Mouse (Mus musculus): Measurements from ENCODE around the gene Atf7.
A peak's percentile ranks its signal among the peaks of the same experiment; 100 is the strongest.

Atf7 gene

DNA sequence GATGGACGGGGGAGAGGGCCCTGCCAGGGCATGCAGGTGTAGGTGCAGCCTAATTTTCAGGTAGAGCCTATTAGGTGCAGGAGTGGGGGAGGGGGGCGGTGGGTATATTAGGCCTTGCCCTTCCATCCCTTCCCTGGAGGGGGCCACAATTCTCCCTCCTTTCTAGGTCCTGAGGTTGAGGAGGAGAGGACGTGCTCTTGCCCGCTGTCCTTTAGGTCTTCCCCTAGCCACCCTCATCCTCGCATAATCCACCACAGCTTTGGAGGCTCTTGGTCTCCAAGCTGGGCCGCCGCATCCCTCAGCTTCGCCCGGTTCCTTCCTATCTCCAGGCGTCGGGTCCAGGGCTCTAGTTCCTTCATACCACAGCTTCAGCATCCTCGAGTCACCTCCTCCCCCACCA, 109.0 kb downstream of the Atf7 start:
- no peak for DNase-seq (ENCODE audit: low spot score in 2 of 2)

DNA sequence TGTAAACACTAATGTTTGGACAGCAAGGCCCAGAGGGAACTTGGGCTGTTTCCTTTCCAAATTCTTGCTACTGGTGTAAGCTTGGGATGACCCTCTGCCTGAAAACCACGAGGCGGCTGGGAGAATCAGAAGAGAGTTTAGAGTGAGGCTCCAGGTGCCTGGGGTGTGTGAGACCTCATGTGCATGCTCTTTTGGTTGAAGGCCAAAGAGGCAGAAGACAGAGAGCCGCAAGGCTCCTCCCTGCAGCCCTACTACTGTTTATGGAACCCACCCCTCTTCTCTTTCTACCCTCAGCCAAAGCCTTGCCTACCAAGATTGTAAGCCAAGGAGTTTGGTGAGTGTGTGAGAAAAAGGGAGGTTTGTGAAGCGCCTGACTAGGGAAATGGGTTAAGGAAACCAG, 109.5 kb downstream of the Atf7 start:
- DNase-seq (ENCODE audit: low spot score in 2 of 2): no peak

DNA sequence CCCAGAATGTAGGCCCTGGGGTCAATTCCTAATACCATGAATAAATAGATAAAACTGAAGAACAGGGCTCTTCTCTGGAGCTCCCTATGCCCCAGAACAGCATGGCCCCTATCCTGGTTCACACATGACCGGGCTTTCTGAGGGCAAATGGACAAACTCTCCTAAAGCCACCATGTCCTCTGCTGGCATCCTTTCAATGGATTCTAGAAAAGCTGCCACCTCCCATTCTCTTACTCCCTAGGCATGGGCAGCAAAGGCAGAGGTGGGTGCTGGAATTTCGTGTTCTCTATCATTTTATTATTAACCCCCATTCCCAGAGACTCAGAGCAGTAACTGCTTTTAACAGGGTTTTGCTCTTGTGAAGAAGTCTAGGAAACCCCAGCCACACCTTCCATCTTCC, 110.0 kb downstream of the Atf7 start:
- DNase-seq (ENCODE audit: low spot score in 2 of 2): no peak

DNA sequence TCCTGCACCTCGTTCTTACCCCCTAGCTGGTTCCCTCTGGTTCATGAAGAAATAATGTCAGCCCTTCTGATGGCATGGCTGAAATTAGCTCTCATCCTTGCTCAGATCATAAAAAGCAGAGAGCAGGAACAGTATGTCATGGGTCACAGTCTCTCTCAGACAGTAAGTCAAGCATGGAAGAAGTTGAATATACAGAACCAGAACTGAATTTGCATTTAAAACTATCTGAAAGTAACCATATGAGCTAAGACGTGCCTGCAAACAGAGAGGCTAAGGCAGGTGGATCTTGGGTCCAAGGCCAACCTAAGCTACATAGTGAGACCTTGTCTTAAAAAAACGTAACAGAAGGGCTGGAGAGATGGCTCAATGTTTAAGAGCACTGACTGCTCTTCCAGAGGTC, 112.3 kb downstream of the Atf7 start:
- no peak for DNase-seq (ENCODE audit: low spot score in 2 of 2)

DNA sequence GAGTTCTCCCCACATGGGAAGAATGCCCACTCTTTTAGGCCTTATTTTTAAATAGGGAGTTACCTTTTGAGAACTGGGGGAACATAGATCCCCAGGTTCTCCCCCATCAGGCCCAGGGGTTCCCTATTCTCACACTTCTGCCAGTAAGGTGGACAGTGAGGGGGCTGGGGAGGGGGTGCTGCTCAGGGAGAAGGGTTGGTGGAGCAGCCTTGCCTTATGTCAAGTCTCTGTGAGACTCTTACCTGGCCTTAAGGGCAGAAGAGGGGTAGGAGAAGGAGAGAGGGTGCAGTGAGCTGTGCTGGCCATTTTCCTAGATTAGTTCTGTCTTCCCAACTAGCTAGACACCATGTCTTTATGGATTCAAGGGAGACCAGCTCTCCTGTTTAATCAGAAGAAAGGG, 112.8 kb downstream of the Atf7 start:
- no peak for DNase-seq (ENCODE audit: low spot score in 2 of 2)

DNA sequence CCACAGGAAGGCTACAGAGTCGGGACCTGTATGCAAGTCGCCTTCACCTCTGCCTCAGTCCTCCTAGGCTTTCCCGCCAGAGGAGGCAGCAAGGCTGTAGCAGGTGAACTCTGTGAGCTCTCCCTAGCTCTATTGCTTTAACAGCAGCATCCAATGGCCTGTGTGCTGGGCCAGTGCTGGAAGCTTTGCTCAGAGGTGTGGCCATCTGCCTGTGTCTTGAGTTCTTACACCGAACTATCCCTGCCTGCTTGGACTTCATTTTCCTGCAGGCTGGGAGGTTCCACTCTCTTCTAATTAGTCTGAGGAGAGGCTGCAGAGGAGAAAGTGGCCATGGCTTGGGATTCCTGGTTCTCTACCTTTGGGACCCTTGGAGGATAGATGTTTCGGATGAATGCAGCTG, 113.3 kb downstream of the Atf7 start:
- no peak for DNase-seq (ENCODE audit: low spot score in 2 of 2)

DNA sequence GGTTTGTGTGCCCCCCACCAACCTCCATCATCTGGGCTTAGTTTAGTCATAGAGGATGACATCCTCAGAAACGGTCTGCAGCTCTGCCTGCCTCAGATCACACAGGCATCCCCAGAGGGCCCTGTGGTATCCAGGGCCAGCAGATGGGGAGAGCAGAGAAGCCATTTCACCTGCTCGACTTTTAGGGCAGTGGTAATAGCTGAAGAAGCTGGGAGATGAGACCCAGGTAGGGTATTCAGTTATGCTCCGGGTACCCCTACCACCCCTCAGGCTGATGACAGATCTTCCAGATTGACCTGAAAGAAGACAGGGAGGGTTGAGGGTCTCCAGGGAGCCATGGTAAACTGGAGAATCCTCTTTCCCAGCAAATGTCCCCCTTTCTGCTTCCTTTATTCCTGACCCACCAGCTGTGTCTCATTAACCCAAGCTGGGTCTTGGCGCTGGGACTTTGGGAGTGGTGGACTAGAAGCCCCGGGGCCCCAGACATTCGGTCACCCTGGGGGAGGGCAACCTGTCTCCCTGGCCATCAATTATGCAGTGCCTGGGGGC, 113.9 kb downstream of the Atf7 start:
- no peak for DNase-seq (ENCODE audit: low spot score in 2 of 2)

DNA sequence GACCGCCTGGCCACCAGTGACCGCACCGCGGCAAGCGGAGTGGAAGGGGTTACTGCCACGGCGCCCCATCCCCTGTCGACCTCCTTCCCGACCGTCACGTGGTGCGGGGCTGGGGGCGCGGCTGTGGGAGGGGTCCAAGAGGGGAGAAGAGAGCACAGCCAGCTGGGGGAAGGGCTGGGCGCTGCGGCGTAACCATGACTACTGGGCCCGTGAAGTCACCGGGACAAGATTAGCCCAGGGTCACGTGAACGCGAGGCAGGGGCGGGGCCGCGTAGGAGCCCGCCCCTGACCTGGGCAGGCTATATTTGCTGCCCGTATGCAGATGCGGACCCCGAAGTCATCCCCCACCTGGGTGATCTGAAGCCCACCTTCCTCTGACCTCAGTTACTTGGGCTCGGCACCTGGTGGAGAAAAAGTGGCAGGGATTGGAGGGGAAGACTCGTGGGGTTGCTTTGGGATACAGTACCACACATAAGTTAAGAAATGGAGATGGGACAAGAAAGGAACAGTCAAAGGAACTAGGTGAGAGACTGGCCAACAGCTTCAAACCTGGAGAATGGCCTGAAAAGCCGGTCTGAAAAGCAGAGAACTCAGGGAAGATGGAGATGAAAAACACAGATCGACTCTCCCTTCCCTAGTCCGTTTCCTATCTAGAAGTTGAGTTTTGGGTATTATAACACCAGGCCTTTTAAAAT, 114.5 kb downstream of the Atf7 start:
- DNase-seq (ENCODE audit: low spot score in 2 of 2): peak; percentile 70 to 82

DNA sequence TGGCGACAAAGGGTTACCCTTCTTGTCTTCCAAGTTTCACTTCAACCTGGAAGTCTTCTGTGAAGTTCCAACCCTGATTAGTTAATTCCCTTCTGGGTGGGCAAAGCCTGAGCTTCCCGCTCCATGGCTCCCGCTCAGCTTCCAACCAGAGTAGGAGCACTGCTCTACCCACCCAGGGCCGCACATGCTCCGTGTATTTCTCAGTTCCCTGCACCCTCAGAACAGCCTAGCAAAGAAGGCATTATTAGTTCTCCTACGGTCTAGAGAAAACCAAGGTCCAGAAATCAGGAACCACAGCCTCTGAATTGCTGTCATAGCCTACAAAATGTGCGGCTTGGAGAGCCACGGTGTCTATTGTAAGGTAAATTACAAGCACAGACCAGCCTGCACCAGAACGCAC, 115.2 kb downstream of the Atf7 start:
- DNase-seq (ENCODE audit: low spot score in 2 of 2): no peak

DNA sequence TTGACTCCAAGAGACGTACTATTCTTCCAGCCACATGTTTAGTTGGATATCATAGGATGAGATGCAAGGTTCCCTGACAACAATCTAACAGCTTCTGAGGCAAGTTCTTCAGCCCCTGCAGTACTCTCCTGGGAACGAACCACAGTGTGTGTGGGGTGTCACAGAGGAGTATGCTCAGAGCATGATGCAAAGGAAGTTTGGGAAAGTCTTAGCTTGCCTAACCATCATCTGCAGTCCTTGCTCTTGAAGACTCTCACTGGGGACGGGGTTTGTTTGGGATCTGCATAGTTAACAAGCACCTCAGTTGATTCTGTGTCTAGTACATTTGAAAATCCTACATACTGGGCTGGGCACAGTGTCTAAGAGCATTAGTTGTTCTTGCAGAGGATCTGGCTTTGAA, 116.9 kb downstream of the Atf7 start:
- no peak for DNase-seq (ENCODE audit: low spot score in 2 of 2)

DNA sequence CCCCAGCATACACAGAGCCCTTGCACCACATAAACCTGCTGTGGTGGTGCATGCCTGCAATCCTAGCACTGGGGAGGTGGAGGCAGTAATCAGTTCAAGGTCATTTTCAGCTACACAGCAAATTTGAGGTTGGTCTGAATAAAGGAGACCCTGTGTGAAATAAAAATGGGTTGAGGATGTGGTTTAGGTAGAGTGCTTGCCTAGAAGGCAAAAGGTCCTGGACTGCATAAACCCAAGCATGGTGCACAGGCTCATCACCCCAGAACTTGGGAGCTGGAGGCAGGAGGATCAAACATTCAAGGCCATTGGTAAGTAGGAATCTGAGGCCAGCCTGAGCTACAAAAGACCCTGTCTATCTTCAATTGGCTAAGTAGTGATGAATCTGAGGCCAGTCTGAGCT, 117.7 kb downstream of the Atf7 start:
- no peak for DNase-seq (ENCODE audit: low spot score in 2 of 2)

DNA sequence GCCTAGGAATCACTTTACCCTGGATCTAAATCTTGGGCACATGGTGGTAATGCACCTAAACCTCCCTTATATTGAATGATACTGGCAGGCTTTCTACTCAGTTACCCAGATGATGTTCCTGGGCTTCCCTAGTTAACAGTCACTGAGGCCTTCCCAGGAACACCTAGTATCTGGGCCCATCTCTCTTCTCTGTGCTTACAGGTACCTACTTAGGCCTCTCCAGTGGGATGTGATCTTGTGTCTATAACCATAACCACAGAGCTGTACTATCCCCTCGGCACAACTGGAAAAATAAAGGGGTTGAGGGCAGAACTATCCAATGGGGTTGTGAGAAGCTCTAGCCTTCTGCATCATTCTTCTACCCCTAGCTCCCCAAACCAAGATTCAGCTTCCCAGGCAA, 118.4 kb downstream of the Atf7 start:
- no peak for DNase-seq (ENCODE audit: low spot score in 2 of 2)

DNA sequence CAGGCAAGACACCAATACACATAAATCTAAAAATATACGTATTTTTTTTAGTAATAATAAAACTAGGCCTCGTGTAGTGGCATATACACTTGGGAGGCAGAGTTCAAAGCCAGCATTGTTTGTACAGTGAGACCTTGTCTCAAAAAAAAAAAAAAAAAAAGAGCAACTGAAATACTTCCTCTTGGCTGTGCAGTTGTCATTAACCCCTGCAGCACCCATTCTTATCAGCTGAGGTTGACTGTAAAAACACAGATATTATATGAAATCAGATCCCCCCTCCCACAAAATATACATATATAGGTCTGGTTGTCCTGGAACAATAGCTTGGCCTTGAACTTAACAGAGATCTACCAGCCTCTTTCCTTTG, 118.8 kb downstream of the Atf7 start:
- no peak for DNase-seq (ENCODE audit: low spot score in 2 of 2)

DNA sequence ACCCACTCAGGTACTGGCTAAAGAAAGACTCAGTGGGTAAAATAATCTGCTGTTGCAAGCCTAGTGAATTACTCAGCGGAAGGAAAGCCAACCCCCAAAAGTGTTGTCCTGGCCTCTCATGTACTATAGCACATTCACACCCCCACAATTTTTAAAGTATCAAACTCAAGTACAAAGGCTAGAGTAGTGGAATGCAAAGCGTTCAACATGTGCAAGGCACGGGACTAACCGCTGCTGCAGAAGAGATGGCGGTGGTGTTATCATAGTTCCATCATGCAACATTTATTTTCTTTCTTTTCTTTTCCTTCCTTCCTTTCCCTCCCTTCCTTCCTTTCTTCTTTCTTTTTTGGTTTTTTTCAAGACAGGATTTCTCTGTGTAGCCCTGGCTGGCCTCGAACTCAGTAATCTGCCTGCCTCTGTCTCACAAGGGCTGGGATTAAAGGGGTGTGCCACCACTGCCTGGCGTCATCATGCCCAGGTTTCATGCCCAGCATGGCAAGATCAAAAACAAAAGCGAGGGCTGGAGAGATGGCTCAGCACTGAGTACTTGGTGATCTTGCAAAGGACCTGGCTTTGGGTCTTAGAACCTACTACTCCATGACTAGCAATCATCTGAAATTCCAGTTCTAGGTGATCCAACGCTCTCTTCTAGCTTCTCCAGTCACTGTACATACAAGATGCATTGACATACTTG, 119.3 kb downstream of the Atf7 start:
- DNase-seq (ENCODE audit: low spot score in 2 of 2): no peak

DNA sequence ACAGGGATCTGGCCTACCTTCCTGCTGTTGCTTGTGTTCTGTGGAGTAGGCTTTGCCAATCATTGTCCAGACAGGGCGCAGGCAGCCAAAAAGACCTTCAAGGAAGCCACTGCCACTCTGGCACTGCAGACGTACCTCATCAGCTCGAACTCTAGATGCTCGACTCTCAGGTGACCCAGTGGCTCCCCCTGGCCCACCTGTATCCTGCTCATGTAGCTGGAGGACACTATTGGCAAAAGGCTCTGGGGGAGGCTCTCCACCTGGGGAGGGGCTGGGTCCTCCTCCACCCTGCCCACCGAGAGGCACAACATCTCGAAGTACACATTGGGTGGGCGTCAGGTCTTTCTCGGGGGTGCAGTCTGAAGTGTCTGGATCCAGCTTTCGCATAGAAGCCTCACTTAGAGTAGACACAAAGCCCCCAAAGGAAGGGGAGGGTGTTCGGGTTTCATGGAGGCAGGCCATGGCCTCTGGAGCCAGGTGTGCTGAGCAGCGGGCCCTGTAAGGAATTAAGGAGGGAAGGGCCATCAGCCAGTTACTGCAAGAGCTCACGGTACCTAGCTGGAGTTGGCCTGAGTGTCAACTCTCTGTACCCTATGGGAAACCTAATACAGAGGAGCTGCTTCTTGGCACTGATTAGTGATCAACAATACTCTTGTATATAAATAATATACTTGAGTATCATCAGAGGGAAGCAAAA, 120.0 kb downstream of the Atf7 start:
- DNase-seq (ENCODE audit: low spot score in 2 of 2): no peak

DNA sequence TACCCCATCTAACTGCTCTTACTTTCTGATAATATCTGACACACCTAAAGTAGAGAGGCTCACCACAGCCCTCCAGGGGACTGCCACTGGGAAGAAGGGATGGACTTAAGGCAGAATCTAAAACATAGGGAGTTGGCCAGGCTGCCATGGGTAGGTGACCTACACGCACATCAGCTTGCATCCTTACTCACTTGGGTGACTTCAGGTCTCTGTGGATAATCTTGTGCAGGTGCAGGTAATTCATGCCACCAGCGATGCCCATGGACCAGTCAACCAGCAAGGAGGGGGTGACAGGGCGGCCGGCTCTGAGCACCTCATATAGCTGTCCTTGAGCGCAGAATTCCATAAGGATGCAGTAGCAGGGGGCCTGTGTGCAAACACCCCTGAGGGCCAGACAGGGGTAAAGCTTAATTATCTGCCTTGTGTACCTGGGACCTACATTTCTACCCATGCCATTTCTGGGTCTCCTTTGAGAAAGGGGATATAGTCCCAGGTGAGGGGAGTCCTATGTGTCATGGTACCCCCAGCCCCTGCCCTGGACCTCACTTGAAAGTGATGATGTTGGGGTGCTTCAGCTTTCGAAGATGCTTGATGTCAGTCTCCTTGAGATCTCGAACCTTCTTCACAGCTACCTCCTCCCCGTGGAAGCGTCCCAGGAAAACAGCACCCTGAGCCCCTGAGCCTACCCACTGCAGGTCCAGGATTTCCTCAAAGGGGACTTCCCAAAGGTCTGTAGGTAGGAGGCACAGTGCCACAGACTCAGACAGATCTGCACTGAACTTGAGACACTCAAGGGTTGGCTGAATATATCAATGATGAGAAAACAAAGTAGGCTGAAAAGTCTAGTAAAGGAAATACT, 121.1 kb downstream of the Atf7 start:
- no peak for DNase-seq (ENCODE audit: low spot score in 2 of 2)

DNA sequence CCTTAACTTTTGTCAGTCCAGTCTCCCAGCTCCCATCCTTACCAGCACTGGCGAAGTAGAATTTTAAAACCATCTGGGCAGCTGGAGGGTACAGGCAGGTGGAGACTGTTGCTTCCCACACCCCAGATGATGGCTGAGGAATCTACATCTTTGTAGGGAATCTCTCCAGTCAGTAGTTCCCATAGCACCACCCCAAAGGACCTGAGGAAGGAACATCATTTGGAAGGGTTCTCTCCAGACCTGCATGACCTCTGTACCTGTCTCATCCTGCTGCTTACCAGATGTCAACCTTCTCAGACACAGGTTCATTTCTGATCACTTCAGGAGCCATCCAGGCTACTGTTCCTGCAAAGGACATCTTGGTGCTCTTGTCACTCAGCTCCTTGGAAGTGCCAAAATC, 121.8 kb downstream of the Atf7 start, which contains the start of gene Gm10337:
Gm10337 (plus strand) TSS at position 276 of the 400 bp plus-strand sequence.
- no peak for DNase-seq (ENCODE audit: low spot score in 2 of 2)

DNA sequence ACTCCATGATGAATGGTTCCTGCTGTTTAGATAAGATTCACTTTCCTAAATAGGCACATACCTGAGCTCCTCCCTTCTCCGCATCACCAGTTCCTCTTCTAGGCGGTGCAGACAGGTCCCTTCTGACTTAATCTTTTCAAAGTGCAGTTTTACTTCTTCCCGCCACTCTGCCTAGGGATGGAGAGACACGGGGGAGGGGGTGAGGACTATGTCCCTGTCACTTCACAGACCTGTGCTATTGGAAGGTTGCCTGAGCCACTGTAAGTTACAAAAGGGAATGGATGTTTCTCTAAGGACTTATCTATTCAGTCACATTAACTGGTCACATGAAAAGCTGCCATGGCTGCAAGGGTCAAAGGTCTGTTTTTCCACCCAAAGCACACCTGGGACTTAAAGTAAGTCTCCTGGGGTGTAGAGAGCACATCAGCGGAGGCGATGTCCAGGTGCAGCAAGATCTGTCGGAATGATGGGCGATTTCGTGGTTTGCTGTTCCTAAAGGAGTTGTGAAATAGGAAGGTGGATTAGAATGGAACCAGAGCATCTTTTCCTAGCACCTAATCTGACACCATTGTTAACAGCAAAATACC, 122.9 kb downstream of the Atf7 start:
- no peak for DNase-seq (ENCODE audit: low spot score in 2 of 2)

DNA sequence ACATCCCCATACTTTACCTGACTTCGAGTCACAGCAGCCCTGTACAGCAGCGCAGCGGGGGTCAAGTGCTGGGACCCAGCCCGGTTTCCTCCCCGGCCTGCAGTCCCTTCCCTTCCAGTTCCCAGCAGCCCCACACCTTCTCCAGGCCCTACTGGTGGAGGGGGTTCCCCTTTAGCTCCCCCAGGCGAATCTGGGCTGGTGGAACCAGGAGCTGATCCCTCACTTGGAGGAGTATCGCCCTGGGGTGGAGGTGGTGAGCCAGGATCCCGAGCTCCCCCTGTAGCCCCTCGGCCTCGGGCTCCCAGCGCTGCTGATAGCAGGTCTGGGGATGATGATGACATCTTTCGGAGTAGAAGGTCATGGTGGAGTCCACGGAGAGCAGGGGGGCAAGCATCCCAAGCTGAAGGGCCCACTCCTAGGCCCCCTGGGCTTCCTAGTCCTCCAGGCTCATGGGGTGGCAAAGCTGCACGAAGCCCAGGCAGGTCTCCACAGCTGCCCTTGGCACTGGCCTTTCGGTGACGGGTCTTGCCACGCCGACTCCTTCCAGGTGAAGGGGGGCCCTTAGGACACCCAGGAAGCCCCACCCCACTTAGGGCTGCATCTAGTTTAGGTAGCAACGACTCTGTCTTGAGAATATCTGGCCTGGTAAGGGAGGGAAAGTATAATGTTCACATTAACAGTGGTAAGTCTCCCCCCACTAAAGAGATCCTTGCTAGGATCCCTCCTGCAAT, 124.0 kb downstream of the Atf7 start:
- no peak for DNase-seq (ENCODE audit: low spot score in 2 of 2)

DNA sequence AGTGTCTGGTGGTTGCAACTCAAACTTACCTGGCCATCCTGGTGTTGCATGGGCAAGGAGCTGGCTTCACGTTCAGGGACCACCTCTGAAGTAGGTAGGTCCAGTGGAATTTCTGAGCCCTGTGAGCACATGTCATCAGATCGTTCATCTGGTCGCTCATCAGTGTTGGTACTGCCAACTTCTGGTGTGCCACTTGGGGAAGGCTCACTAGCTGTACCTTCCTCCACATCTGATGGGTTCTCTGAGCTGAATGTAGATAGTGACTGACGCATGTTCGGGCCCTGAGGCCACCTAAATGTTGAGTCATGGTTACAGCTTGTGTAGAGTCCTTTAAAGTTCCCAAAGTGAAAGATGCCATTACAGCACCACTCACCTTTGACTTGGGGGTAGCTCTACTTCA, 124.8 kb downstream of the Atf7 start:
- no peak for DNase-seq (ENCODE audit: low spot score in 2 of 2)

DNA sequence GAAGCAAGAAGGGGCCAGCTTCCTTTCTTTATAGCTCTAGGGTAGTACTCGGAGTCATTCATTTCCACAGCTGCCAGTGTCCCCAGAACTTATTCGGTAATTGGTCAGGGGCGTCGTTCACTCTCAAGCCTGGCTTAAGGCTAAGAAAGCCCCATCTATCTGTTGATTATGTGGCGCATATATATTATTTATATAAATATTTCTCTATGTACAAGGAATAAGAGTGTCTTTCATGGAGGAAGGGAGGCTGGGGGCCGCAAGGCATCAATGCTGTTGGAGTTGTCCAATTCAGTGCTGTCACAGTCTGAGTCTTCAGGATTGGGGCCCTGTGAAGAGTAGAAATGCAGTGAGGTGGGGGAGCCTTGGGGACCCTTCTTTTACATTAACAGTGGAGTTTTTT, 125.4 kb downstream of the Atf7 start:
- DNase-seq (ENCODE audit: low spot score in 2 of 2): no peak

All from urinary bladder, postnatal 36 days (tissue).